Mouse (Mus musculus) spleen, adult 2 months (tissue): Measurements from ENCODE around the gene Ptpa.

Source experiments
- CTCF ChIP-seq: fragments of 200-500 bp; IDR thresholded peaks from 2 replicates; pipeline ENCODE4 v1.5.1; 2011; ENCODE audit warnings: mild to moderate bottlenecking, inconsistent platforms; ENCODE audit not compliant: insufficient read depth, insufficient read length, insufficient replicate concordance; ENCODE audit errors: extremely low read depth
- POLR2A ChIP-seq: fragments of 200-500 bp; IDR thresholded peaks from 2 replicates; pipeline ENCODE4 v1.6.1; 2011; ENCODE audit warnings: low read depth, low read length, inconsistent platforms

DNA sequence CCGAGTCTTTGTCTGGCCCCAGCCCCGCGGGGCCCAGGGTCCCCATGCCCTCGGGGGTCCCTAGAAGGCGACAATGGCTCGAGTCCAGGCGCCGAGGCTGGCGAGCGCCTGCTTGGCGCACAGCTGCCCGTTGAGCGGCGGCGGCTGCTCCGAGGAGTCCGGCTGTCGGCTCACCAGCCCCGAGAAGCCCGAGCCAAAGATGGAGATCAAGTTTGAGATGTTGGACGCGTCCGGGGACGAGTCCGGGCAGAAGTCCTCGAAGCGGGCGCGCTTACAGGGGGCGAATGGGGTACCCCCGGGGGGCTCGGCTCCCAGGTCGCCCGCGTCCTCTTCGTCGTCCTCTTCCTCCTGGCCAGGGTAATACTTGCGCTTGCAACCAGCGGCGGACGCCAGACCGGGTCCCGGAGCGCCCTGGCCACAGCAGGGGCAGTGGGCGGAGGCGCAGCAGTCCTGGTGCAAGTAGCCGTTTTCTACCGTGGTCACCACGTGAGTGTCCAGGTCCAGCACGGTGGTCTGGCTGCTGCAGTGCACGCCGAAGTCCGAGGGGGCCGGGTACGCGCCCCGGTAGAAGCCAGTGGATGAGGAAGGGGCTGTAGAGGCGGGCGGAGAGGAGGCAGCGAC is 57.0 kb downstream of the Ptpa start:
- TF ChIP-seq POLR2A, result no peak
- no peak for TF ChIP-seq CTCF
